Mouse (Mus musculus) retina, embryonic 14.5 days (tissue): ENCODE results near the gene Serinc1.

Experiments used
- DNase-seq: peaks from one replicate; pipeline ENCODE4 v3.0.0-alpha.2; 2015; ENCODE audit warnings: low spot score

The Serinc1 gene

GRCm38 (mm10) chr10:57484741-57485140, 47.6 kb downstream of the Serinc1 start:
- DNase-seq: no peak

GRCm38 (mm10) chr10:57481717-57482116, 50.6 kb downstream of the Serinc1 start:
- DNase-seq: no peak

- no peak for DNase-seq
These were observed 55.0 kb downstream of the Serinc1 start for GRCm38 (mm10) chr10:57477121-57477843.
